Mouse (Mus musculus) embryonic facial prominence, embryonic 12.5 days (tissue): ENCODE results near the gene Olfr516. TPM values are rescaled to one million over a fixed set of nuclear protein-coding genes. Genes with fewer than 3 reads are reported as not detected.
"Not testable (repeated sequence)": the region's sequence is repeated elsewhere in the genome, so short reads cannot be mapped to it uniquely, and the experiment has no call there.

ENCODE experiments used
- ATAC-seq: fragments of 200-750 bp; cut with Nextera tagmentation; 2 replicates; pipeline ENCODE4 v1.8.0; 2017; ENCODE audit not compliant: insufficient number of reproducible peaks, insufficient read depth, low FRiP score, low TSS enrichment
- H3K27ac ChIP-seq: fragments of 300-500 bp; sonication (generic); 2 replicates; pipeline ENCODE4 v1.5.1; 2016; ENCODE audit warnings: mild to moderate bottlenecking
- H3K27me3 ChIP-seq: fragments of 300-500 bp; sonication (generic); 2 replicates; pipeline ENCODE4 v1.6.1; 2016; ENCODE audit warnings: mild to moderate bottlenecking, moderate library complexity
- H3K36me3 ChIP-seq: fragments of 300-500 bp; sonication (generic); 2 replicates; pipeline ENCODE4 v1.6.1; 2016; ENCODE audit warnings: mild to moderate bottlenecking
- H3K4me1 ChIP-seq: fragments of 300-500 bp; sonication (generic); 2 replicates; pipeline ENCODE4 v1.6.1; 2016
- H3K4me2 ChIP-seq: fragments of 300-500 bp; sonication (generic); replicated peaks from 2 replicates; pipeline ENCODE4 v1.6.1; 2016; ENCODE audit warnings: mild to moderate bottlenecking, moderate library complexity
- H3K4me3 ChIP-seq: fragments of 300-500 bp; sonication (generic); 2 replicates; pipeline ENCODE4 v1.5.1; 2016; ENCODE audit warnings: mild to moderate bottlenecking
- H3K9ac ChIP-seq: fragments of 300-500 bp; sonication (generic); 2 replicates; pipeline ENCODE4 v1.6.1; 2016; ENCODE audit warnings: mild to moderate bottlenecking, moderate library complexity
- H3K9me3 ChIP-seq: fragments of 300-500 bp; sonication (generic); 2 replicates; pipeline ENCODE4 v1.6.1; 2016; ENCODE audit warnings: mild to moderate bottlenecking, moderate library complexity
- whole genome bisulfite sequencing: fragments of 180-500 bp; shearing (Covaris S2); methylation state at CpG from one replicate; pipeline ENCODE4 v1.1.7; 2016; 5-methylcytosine and 5-hydroxymethylcytosine counted together
- polyA plus RNA-seq: library from polyadenylated mRNA; unstranded; fragments of >200 nt; fragmentation: Nextera tagmentation; extraction: Ambion mirVana; gene quantifications from 2 replicates; pipeline ENCODE4 v1.2.1, GENCODE M21; 2016

Gene Olfr516
- not detected in 2 replicates for polyA plus RNA-seq

DNA sequence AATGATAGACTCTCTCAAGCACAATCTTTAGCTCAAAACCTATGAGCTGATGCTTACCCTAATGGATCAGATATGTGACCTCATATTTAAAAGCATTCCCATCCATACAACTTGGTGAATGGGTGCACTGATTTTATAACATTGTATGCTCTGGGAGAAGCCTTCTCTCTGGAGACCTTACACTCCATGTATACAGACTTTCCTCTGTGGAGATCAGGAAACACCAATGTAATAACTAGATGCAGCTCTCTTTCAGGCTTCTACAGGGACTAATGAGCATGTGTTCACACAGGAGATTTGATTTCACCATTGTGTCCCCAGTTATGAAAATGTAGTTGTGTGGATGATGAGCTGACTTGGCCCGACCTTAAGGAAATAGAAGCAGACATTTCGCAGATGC lies at the start of gene Olfr516:
Gene Olfr516, minus strand, starts transcription at position 101 of the 400 bp plus-strand sequence.
- ATAC-seq: no peak
- H3K4me2 ChIP-seq: no peak within 1 kb of the TSS
- WGBS: 88% methylated on average over 2 of the region's 2 CpGs
- H3K27ac ChIP-seq: no peak within 1 kb of the TSS
- H3K36me3 ChIP-seq: no peaks in the 10 kb centered on the region
- H3K9me3 ChIP-seq: no peaks in the 10 kb centered on the region
- H3K4me3 ChIP-seq: no peak within 1 kb of the TSS
- no peak within 1 kb of the TSS for H3K9ac ChIP-seq
- H3K4me1 ChIP-seq: no peaks in the 10 kb centered on the region
- H3K27me3 ChIP-seq: no peaks in the 10 kb centered on the region

DNA sequence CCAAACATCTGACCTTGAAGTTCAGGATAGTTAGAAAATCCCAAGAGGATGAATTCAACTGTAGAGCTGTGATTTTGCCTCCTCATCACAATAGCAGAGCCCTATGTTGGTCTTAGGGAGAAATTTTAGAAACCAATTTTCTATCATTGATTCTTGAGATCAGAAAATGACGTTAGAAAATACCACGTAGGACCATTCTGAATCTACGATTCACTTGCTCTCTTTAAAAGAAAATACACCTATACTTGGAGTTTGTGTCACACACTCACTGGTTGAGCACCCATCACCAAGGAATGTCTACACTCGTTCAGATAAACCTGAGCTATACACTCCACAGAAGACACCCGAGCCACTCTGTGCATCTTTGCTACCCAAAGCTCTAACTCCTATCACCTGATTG lies 44.0 kb upstream of the Olfr516 start, which contains the start of gene Olfr519:
Gene Olfr519, minus strand, starts transcription at position 101 of the 400 bp plus-strand sequence.
- Histone ChIP-seq H3K4me3 (no peak within 1 kb of the TSS), H3K9me3 (no peaks in the 10 kb centered on the region), H3K9ac (no peak within 1 kb of the TSS), H3K4me1 (no peaks in the 10 kb centered on the region), H3K4me2 (no peak within 1 kb of the TSS), H3K27me3 (no peaks in the 10 kb centered on the region), H3K36me3 (no peaks in the 10 kb centered on the region), H3K27ac (no peak within 1 kb of the TSS)
- ATAC-seq: no peak
- WGBS: 88% methylated on average over 5 of the region's 5 CpGs

DNA sequence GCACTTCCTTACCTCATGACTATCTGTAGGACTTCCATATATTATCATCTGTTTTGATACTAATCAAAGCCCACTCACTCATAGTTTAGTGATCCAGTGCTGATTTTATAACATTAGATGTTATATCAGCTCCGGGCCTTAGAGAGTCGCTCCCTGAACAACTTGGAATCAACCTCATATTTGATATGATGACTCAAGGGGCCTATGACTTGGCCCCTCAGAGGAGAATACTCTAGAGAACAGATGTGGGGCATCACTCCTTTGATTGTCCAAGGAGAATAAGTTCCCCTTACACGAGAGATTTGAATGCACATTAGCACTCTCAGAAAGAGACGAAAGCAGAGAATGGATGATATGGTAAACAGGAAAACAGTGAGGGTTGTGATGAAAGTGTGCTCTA lies 34.6 kb upstream of the Olfr516 start, which contains the start of gene Olfr518:
Gene Olfr518, minus strand, starts transcription at position 101 of the 400 bp plus-strand sequence.
- H3K27ac ChIP-seq: no peak within 1 kb of the TSS
- no peak within 1 kb of the TSS for H3K4me3 ChIP-seq
- no peak within 1 kb of the TSS for H3K9ac ChIP-seq
- H3K9me3 ChIP-seq: no peaks in the 10 kb centered on the region
- H3K36me3 ChIP-seq: no peaks in the 10 kb centered on the region
- no peaks in the 10 kb centered on the region for H3K27me3 ChIP-seq
- H3K4me2 ChIP-seq: no peak within 1 kb of the TSS
- H3K4me1 ChIP-seq: no peaks in the 10 kb centered on the region
- 79% methylated on average over 4 of the region's 4 CpGs for WGBS
- no peak for ATAC-seq

- Histone ChIP-seq H3K4me1 (no peaks in the 10 kb centered on the region), H3K36me3 (no peaks in the 10 kb centered on the region), H3K27ac (no peak within 1 kb of the TSS), H3K27me3 (no peaks in the 10 kb centered on the region), H3K4me3 (no peak within 1 kb of the TSS), H3K9ac (no peak within 1 kb of the TSS), H3K4me2 (no peak within 1 kb of the TSS), H3K9me3 (no peaks in the 10 kb centered on the region)
- no peak for ATAC-seq
- 58% methylated on average over 2 of the region's 2 CpGs for WGBS
Observed at GRCm38 (mm10) chr7:108872279-108872678, 21.9 kb upstream of the Olfr516 start, which contains the start of gene Olfr517. Olfr517 (minus strand) TSS chr7:108872379.

GRCm38 (mm10) chr7:108825897-108826296 lies 24.4 kb downstream of the Olfr516 start, which contains the start of gene Olfr514:
Olfr514 (minus strand) TSS chr7:108825997.
- Histone ChIP-seq H3K4me2 (no peak within 1 kb of the TSS), H3K36me3 (no peaks in the 10 kb centered on the region), H3K27ac (no peak within 1 kb of the TSS), H3K4me3 (no peak within 1 kb of the TSS), H3K27me3 (no peaks in the 10 kb centered on the region), H3K9me3 (no peaks in the 10 kb centered on the region), H3K4me1 (no peaks in the 10 kb centered on the region), H3K9ac (no peak within 1 kb of the TSS)
- no peak for ATAC-seq

DNA sequence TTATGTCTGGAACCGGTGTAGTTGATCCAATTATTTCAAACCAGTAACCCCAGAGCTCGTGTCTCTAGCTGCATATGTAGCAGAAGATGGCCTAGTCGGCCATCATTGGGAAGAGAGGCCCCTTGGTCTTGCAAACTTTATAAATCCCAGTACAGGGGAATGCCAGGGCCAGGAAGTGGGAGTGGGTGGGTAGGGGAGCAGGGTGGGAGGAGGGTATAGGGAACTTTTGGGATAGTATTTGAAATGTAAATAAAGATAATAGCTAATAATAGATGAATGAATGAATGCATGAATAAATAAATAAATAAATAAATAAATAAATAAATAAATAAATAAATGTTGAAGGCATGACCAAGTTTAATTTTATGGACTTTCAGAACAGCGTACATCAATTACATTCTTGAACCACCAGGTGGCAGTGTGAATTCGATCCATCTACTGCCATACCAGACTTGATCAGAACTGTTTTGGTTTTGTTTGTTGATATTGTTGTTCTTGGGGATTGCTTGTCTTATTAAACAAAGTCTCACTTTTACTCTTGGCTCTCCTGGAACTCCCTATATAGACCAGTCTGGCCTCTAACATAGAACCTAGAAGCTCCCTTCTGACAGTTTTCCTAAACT lies 35.6 kb downstream of the Olfr516 start:
- not testable (repeated sequence) for H3K9me3 ChIP-seq, H3K9ac ChIP-seq, H3K27me3 ChIP-seq, H3K4me1 ChIP-seq, H3K27ac ChIP-seq, H3K36me3 ChIP-seq, H3K4me3 ChIP-seq, H3K4me2 ChIP-seq, ATAC-seq
- 51% methylated on average over 5 of the region's 5 CpGs for WGBS

DNA sequence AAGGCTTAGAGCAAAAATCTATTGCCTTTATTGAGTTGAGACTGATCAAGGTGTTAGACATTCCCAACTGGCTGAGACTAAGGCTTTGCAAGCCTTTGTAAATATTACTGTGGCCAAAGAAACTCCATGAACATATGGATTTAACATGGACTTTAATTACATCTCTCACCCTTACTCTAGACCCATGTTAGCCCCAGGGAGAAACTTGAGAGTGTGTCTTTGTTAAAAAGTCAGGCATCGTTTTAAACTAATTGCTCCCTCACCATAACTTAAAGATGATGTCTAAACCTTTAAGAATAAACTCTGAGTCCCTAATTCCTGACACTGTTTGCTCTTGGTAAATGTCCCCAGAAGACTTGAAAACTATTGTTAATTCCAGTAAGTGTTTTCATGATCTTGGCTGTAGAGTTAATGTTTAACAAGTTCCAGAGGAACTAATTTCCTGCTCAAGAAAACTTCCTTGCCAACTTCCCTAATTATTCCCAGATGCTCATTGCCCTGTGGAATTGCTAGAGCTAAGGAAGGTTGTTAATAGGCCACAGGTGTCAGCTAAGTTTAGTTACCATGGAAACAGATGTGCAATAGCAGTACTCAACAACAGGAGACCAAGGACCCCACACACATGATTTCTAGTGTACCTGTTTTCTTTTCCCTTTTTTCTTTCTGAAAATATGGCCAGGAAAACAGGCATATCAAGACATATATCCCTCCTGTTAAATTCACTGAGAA lies 53.0 kb downstream of the Olfr516 start:
- Histone ChIP-seq H3K4me3 (no peak overlapping the region), H3K27me3 (no peaks in the 10 kb centered on the region), H3K9ac (no peak overlapping the region), H3K9me3 (no peaks in the 10 kb centered on the region), H3K27ac (no peak overlapping the region), H3K36me3 (no peaks in the 10 kb centered on the region), H3K4me2 (no peak overlapping the region), H3K4me1 (peaks cover 8% of the 10 kb centered on the region; the same call in 1 of the 2 replicates)
- WGBS: 5% methylated on average over 1 of the region's 1 CpGs
- peak; percentile 80; the same call in 1 of the 2 replicates for ATAC-seq

Other genes starting within 250 kb of the Olfr516 start
- not detected in 2 replicates for gene Olfr506, start 239.7 kb downstream of the Olfr516 start, polyA plus RNA-seq
- gene Olfr507, start 228.7 kb downstream of the Olfr516 start, polyA plus RNA-seq: not detected in 2 replicates
- gene Olfr508, start 220.5 kb downstream of the Olfr516 start, polyA plus RNA-seq: not detected in 2 replicates
- 0.10 TPM in 1 of 2 replicates, not detected in the other for gene Olfr509, start 198.6 kb downstream of the Olfr516 start, polyA plus RNA-seq
- gene Olfr510, start 184.1 kb downstream of the Olfr516 start, polyA plus RNA-seq: not detected in 2 replicates
- gene Olfr512, start 137.2 kb downstream of the Olfr516 start, polyA plus RNA-seq: not detected in 2 replicates
- gene Olfr513, start 99.6 kb downstream of the Olfr516 start, polyA plus RNA-seq: not detected in 2 replicates
- not detected in 2 replicates for gene Olfr514, start 24.5 kb downstream of the Olfr516 start, polyA plus RNA-seq
- not detected in 2 replicates for gene Olfr517, start 21.9 kb upstream of the Olfr516 start, polyA plus RNA-seq
- gene Olfr518, start 34.5 kb upstream of the Olfr516 start, polyA plus RNA-seq: not detected in 2 replicates
- gene Olfr519, start 43.9 kb upstream of the Olfr516 start, polyA plus RNA-seq: not detected in 2 replicates
- gene Nlrp10, start 79.6 kb upstream of the Olfr516 start, polyA plus RNA-seq: 0.04 and 0.08 TPM in 2 replicates
- 93.5 and 97.4 TPM in 2 replicates for gene Eif3f, start 83.9 kb upstream of the Olfr516 start, polyA plus RNA-seq
- 7.3 and 9.2 TPM in 2 replicates for gene Tub, start 99.8 kb upstream of the Olfr516 start, polyA plus RNA-seq
- 5.3 and 6.4 TPM in 2 replicates for gene Ric3, start 232.8 kb upstream of the Olfr516 start, polyA plus RNA-seq